Mouse (Mus musculus) thymus, adult 2 months (tissue): ENCODE data around the gene Padi3. TPM values are rescaled to one million over a fixed set of nuclear protein-coding genes. Genes with fewer than 3 reads are reported as not detected.
A peak's percentile ranks its signal among the peaks of the same experiment; 100 is the strongest.

Source experiments
- DNase-seq: peaks from one replicate; pipeline ENCODE4 v3.0.0; 2021
- H3K27ac ChIP-seq: fragments of 200-500 bp; 2 replicates; pipeline ENCODE4 v1.5.1; 2012; ENCODE audit warnings: low read length, control low read depth; ENCODE audit not compliant: control insufficient read depth, insufficient read depth
- H3K27me3 ChIP-seq: fragments of 200-500 bp; 2 replicates; pipeline ENCODE4 v1.6.1; 2012; ENCODE audit warnings: mild to moderate bottlenecking, low read length, moderate library complexity, mixed read lengths; ENCODE audit not compliant: control insufficient read depth, insufficient read depth
- H3K36me3 ChIP-seq: fragments of 200-500 bp; 2 replicates; pipeline ENCODE4 v1.6.1; 2012; ENCODE audit warnings: mild to moderate bottlenecking, low read length, moderate library complexity; ENCODE audit not compliant: control insufficient read depth, insufficient read depth
- H3K4me1 ChIP-seq: fragments of 200-500 bp; replicated peaks from 2 replicates; pipeline ENCODE4 v1.6.1; 2012; ENCODE audit warnings: low read length; ENCODE audit not compliant: control insufficient read depth, insufficient read depth
- H3K4me3 ChIP-seq: fragments of 200-500 bp; 2 replicates; pipeline ENCODE4 v1.5.1; 2012; ENCODE audit warnings: mild to moderate bottlenecking, low read length, control low read depth, moderate library complexity; ENCODE audit not compliant: control insufficient read depth, insufficient read depth
- CTCF ChIP-seq: fragments of 200-500 bp; IDR thresholded peaks from 2 replicates; pipeline ENCODE4 v1.5.1; 2012; ENCODE audit warnings: mild to moderate bottlenecking, control low read depth, low read length, moderate library complexity, borderline replicate concordance; ENCODE audit not compliant: control insufficient read depth, poor library complexity, insufficient read depth; ENCODE audit errors: extremely low read depth
- POLR2A ChIP-seq: fragments of 200-500 bp; IDR thresholded peaks from 2 replicates; pipeline ENCODE4 v1.6.1; 2012; ENCODE audit warnings: mild to moderate bottlenecking, low read length, control low read depth, moderate library complexity; ENCODE audit not compliant: control insufficient read depth, poor library complexity, insufficient read depth; ENCODE audit errors: extremely low read depth
- WGBS: fragments of 180-500 bp; shearing (Covaris S2); methylation state at CpG from one replicate; pipeline ENCODE4 v1.1.7; 2018; 5-methylcytosine and 5-hydroxymethylcytosine counted together
- polyA plus RNA-seq: library from polyadenylated mRNA; depleted of rRNA; stranded (reverse); fragments of >200 nt; gene quantifications from 2 replicates; pipeline ENCODE4 v1.2.3, GENCODE M21; 2012; rRNA removed

Gene Padi3
- polyA plus RNA-seq, result 2.6 and 3.7 TPM in 2 replicates

- H3K4me3 ChIP-seq, result no peak within 1 kb of the TSS
- H3K27me3 ChIP-seq, result no peaks in the 10 kb centered on the region
- H3K36me3 ChIP-seq, result no peaks in the 10 kb centered on the region
- WGBS, result 65% methylated on average over 16 of the region's 16 CpGs
- peak within 1 kb of the TSS; percentile 79 for H3K27ac ChIP-seq
- H3K4me1 ChIP-seq, result peaks cover 52% of the 10 kb centered on the region
- TF ChIP-seq CTCF (no peak), POLR2A (no peak)
- DNase-seq, result peak; percentile 65
Measured at GRCm38 (mm10) chr4:140810458-140811260, at the start of gene Padi3. Gene Padi3, minus strand, starts transcription at chr4:140810648.

DNA sequence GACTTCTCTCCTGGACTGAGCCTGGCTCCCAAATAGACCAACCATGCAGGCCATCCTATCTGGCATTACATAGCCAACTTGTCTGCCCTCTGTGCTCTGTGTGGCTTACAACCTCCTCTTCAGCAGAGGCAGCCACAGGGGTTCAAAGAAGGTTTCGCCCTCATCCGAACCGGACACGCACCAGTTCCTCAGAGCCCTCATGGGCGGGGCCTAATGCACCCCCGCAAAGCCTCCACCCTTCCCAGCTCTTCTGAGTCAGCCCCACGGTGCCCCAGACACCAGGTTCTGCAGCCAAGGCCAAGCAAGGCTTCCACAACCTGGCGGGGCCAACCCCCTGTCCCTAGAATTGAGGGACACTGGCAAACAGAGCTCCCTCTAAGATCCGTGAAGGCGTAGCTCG, 48.8 kb upstream of the Padi3 start:
- WGBS, result 52% methylated on average over 11 of the region's 11 CpGs
- no peak overlapping the region for H3K27ac ChIP-seq
- no peak for DNase-seq

DNA sequence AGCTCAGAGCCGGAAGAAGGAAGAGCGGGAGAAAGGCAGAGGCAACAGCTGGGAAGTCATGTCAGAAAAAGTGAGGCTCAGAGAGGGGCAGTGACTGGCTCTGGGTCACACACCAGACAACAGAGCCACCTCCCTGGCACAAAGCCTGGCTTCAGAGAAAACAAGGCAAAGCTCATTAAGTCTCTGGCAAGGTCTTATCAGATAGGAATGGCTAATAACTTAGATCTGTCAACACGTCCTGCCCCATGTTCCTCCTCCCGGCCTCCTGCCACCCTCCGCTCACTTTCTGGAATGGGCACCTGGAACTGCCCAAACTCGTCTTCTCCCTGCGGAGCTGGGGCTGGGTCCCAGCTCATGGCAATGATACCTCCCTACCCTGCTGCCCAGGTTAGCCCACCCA, 47.4 kb upstream of the Padi3 start:
- Histone ChIP-seq H3K36me3 (no peaks in the 10 kb centered on the region), H3K27ac (no peak overlapping the region), H3K27me3 (no peaks in the 10 kb centered on the region), H3K4me1 (peaks cover 13% of the 10 kb centered on the region), H3K4me3 (no peak overlapping the region)
- DNase-seq, result no peak
- 99% methylated on average over 7 of the region's 7 CpGs for WGBS
- TF ChIP-seq POLR2A (no peak), CTCF (no peak)

More for the DNA sequence above, 48.8 kb upstream of the Padi3 start:
- Histone ChIP-seq H3K36me3 (no peaks in the 10 kb centered on the region), H3K4me1 (peaks cover 13% of the 10 kb centered on the region), H3K27me3 (no peaks in the 10 kb centered on the region), H3K4me3 (no peak overlapping the region)
- TF ChIP-seq POLR2A (no peak), CTCF (no peak)

DNA sequence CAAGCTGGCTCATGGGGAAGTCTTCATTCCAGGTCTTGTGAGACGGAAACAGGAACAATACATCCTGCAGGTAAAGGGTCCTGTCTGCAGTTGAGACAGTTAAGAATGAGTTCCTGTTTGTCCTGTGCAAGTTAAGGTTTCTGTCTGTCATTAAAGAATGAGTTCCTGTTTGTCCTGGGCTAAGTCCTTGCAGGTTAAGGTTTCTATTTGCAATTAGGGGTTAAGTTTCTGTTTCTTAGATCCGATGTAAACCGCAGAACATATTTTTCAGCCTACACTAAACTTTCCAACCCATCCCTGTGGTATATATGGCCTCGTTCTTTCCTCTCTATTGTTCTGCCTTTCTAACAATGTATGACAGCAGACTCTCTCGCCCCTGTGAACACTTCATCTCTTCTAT, 46.6 kb upstream of the Padi3 start:
- 16% methylated on average over 5 of the region's 5 CpGs for WGBS
- no peak for TF ChIP-seq POLR2A
- TF ChIP-seq CTCF, result no peak
- Histone ChIP-seq H3K4me3 (no peak overlapping the region), H3K27me3 (no peaks in the 10 kb centered on the region), H3K4me1 (peaks cover 13% of the 10 kb centered on the region), H3K27ac (no peak overlapping the region), H3K36me3 (no peaks in the 10 kb centered on the region)
- DNase-seq, result no peak

DNA sequence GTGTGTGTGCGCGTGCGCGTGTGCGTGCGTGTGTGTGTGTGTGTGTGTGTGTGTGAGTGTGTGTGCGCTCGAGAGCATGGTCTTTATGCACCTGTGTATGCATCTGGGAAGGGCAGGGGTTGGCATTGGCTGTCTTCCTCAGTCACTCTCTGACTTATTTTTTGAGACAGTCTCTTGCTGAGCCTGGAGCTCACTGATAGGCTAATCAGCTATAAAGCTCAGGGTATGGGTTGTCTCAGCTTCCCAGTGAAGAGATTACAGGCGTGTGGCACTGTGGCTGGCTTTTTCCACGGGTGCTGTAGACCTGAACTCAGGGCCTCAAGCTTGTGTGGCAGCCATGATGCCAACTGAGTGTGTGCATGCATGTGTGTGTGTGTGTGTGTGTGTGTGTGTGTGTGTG, 44.7 kb upstream of the Padi3 start:
- H3K27ac ChIP-seq, result no peak overlapping the region
- H3K4me1 ChIP-seq, result peaks cover 13% of the 10 kb centered on the region
- H3K36me3 ChIP-seq, result no peaks in the 10 kb centered on the region
- TF ChIP-seq CTCF, result no peak
- TF ChIP-seq POLR2A, result no peak
- H3K4me3 ChIP-seq, result no peak overlapping the region
- H3K27me3 ChIP-seq, result no peaks in the 10 kb centered on the region
- DNase-seq, result no peak
- 84% methylated on average over 7 of the region's 10 CpGs for WGBS

DNA sequence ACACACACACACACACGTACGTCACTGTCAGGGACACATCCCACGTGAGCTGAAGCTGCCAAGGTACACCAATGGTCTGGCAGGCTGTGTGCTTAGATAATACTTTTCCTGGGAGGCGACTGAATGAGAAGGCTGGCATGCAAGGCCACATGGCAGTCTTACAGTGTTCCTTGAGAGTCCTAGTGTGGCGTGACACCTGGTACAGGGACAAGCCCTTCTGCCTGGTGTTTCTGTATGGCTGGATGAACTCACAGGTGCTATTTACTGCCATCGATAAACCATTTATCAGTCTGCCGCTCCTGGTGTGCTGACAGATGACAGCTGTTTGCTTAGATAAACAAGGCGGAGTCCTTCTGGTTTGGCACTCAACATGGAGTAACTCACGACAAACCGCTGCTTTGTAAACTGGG, 44.0 kb upstream of the Padi3 start:
- no peaks in the 10 kb centered on the region for H3K27me3 ChIP-seq
- H3K27ac ChIP-seq, result no peak overlapping the region
- peaks cover 13% of the 10 kb centered on the region for H3K4me1 ChIP-seq
- H3K4me3 ChIP-seq, result no peak overlapping the region
- TF ChIP-seq CTCF (no peak), POLR2A (no peak)
- no peak for DNase-seq
- H3K36me3 ChIP-seq, result no peaks in the 10 kb centered on the region
- WGBS, result 88% methylated on average over 10 of the region's 10 CpGs

DNA sequence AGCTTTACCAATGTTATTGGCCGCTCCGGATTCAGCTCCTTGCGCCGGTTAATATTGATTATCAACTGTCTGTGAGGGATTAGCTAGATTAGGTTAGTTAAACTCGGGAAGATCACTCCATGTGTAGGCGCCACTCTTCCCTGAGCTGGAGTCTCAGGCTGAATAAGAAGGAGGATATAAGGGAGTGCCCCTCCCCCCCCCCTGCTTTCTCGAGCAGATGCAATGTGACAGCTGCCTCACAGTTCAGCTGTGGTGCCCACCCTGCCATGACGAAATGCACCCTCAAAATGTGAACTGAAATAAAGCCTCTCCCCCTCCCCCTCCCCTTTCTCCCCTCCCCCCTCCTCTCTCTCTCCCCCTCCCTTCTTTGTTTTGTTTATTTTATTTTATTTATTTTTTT, 43.2 kb upstream of the Padi3 start:
- no peak for TF ChIP-seq POLR2A
- TF ChIP-seq CTCF, result no peak
- 79% methylated on average over 8 of the region's 8 CpGs for WGBS
- DNase-seq, result no peak
- H3K27me3 ChIP-seq, result no peaks in the 10 kb centered on the region
- no peak overlapping the region for H3K27ac ChIP-seq
- peaks cover 13% of the 10 kb centered on the region for H3K4me1 ChIP-seq
- no peak overlapping the region for H3K4me3 ChIP-seq
- no peaks in the 10 kb centered on the region for H3K36me3 ChIP-seq
